Mouse (Mus musculus) spleen, adult 2 months (tissue): ENCODE results near the gene Vta1. TPM values are rescaled to one million over a fixed set of nuclear protein-coding genes. Genes with fewer than 3 reads are reported as not detected.

Experiments
- DNase-seq, 2 experiments: peaks; one replicate each; pipeline versions ENCODE4 v3.0.0 to v3.0.0-alpha.2; 2012 to 2021; ENCODE audit warnings: low spot score in 2 of 2, low read depth in 1 of 2
- H3K27ac ChIP-seq: fragments of 200-500 bp; 2 replicates; pipeline ENCODE4 v1.5.1; 2012; ENCODE audit warnings: low read length, inconsistent platforms; ENCODE audit not compliant: insufficient read depth
- H3K27me3 ChIP-seq: fragments of 200-500 bp; 2 replicates; pipeline ENCODE4 v1.6.1; 2012; ENCODE audit warnings: mild to moderate bottlenecking, moderate library complexity, low read length, inconsistent platforms; ENCODE audit not compliant: control insufficient read depth, insufficient read depth
- H3K36me3 ChIP-seq: fragments of 200-500 bp; 2 replicates; pipeline ENCODE4 v1.6.1; 2012; ENCODE audit warnings: mild to moderate bottlenecking, low read length, inconsistent platforms; ENCODE audit not compliant: control insufficient read depth, insufficient read depth
- H3K4me1 ChIP-seq: fragments of 200-500 bp; 2 replicates; pipeline ENCODE4 v1.6.1; 2011; ENCODE audit warnings: inconsistent platforms; ENCODE audit not compliant: control insufficient read depth, insufficient read depth, insufficient read length
- H3K4me3 ChIP-seq: fragments of 200-500 bp; 2 replicates; pipeline ENCODE4 v1.5.1; 2011; ENCODE audit warnings: mild to moderate bottlenecking, inconsistent platforms; ENCODE audit not compliant: insufficient read depth, insufficient read length; ENCODE audit errors: extremely low read depth
- CTCF ChIP-seq: fragments of 200-500 bp; IDR thresholded peaks from 2 replicates; pipeline ENCODE4 v1.5.1; 2011; ENCODE audit warnings: mild to moderate bottlenecking, inconsistent platforms; ENCODE audit not compliant: insufficient read depth, insufficient read length, insufficient replicate concordance; ENCODE audit errors: extremely low read depth
- POLR2A ChIP-seq: fragments of 200-500 bp; IDR thresholded peaks from 2 replicates; pipeline ENCODE4 v1.6.1; 2011; ENCODE audit warnings: low read depth, low read length, inconsistent platforms
- WGBS: fragments of 180-500 bp; shearing (Covaris S2); methylation state at CpG from one replicate; pipeline ENCODE4 v1.1.7; 2018; 5-methylcytosine and 5-hydroxymethylcytosine counted together
- polyA plus RNA-seq: library from polyadenylated mRNA; depleted of rRNA; stranded (reverse); fragments of >200 nt; gene quantifications from 2 replicates; pipeline ENCODE4 v1.2.3, GENCODE M21; 2012; rRNA removed

The Vta1 gene
- polyA plus RNA-seq, 1 experiment, result 61.1 TPM

GRCm38 (mm10) chr10:14625706-14626105 lies 79.7 kb downstream of the Vta1 start:
- DNase-seq, result no peak

GRCm38 (mm10) chr10:14619156-14619555 lies 86.2 kb downstream of the Vta1 start:
- H3K27ac ChIP-seq, result no peak overlapping the region
- no peak for DNase-seq
- no peaks in the 10 kb centered on the region for H3K4me1 ChIP-seq
- H3K36me3 ChIP-seq, result no peaks in the 10 kb centered on the region
- 82% methylated on average over 1 of the region's 1 CpGs for WGBS
- no peaks in the 10 kb centered on the region for H3K27me3 ChIP-seq
- no peak overlapping the region for H3K4me3 ChIP-seq
- TF ChIP-seq CTCF, result no peak
- no peak for TF ChIP-seq POLR2A

More at GRCm38 (mm10) chr10:14625706-14626105, 79.7 kb downstream of the Vta1 start:
- H3K27me3 ChIP-seq, result no peaks in the 10 kb centered on the region
- no peak overlapping the region for H3K27ac ChIP-seq
- TF ChIP-seq POLR2A (no peak), CTCF (no peak)
- no peaks in the 10 kb centered on the region for H3K36me3 ChIP-seq
- no peak overlapping the region for H3K4me3 ChIP-seq
- 94% methylated on average over 1 of the region's 1 CpGs for WGBS
- H3K4me1 ChIP-seq, result no peaks in the 10 kb centered on the region

GRCm38 (mm10) chr10:14618301-14618700 lies 87.1 kb downstream of the Vta1 start:
- no peaks in the 10 kb centered on the region for H3K36me3 ChIP-seq
- WGBS, result 95% methylated on average over 1 of the region's 1 CpGs
- no peaks in the 10 kb centered on the region for H3K27me3 ChIP-seq
- H3K4me3 ChIP-seq, result no peak overlapping the region
- no peak overlapping the region for H3K27ac ChIP-seq
- TF ChIP-seq CTCF, result no peak
- TF ChIP-seq POLR2A, result no peak
- no peak for DNase-seq
- no peaks in the 10 kb centered on the region for H3K4me1 ChIP-seq

- no peaks in the 10 kb centered on the region for H3K4me1 ChIP-seq
Measured at GRCm38 (mm10) chr10:14615441-14615840, 89.9 kb downstream of the Vta1 start.

GRCm38 (mm10) chr10:14607597-14607996 lies 97.8 kb downstream of the Vta1 start:
- Histone ChIP-seq H3K4me1 (no peaks in the 10 kb centered on the region), H3K4me3 (no peak overlapping the region), H3K36me3 (no peaks in the 10 kb centered on the region), H3K27ac (no peak overlapping the region), H3K27me3 (no peaks in the 10 kb centered on the region)
- TF ChIP-seq POLR2A (no peak), CTCF (no peak)
- WGBS, result 88% methylated on average over 5 of the region's 5 CpGs
- DNase-seq, result no peak

More at GRCm38 (mm10) chr10:14615441-14615840, 89.9 kb downstream of the Vta1 start:
- TF ChIP-seq CTCF (no peak), POLR2A (no peak)
- Histone ChIP-seq H3K36me3 (no peaks in the 10 kb centered on the region), H3K4me3 (no peak overlapping the region), H3K27me3 (no peaks in the 10 kb centered on the region), H3K27ac (no peak overlapping the region)
- DNase-seq, result no peak

Other genes with a start within 250 kb of the Vta1 start
- gene Adgrg6, start 159.9 kb downstream of the Vta1 start, polyA plus RNA-seq, result 1.7 and 2.0 TPM in 2 replicates
- gene Nmbr, start within 50 bp of the Vta1 start, polyA plus RNA-seq, result not detected in 2 replicates
- not detected in 2 replicates for gene Gje1, start 12.7 kb upstream of the Vta1 start, polyA plus RNA-seq